Mouse (Mus musculus): Measurements from ENCODE around the gene Plekhh1. TPM values are rescaled to one million over a fixed set of nuclear protein-coding genes. Genes with fewer than 3 reads are reported as not detected.

The Plekhh1 gene
- polyA plus RNA-seq, 2 experiments: 0.05 to 0.15 TPM

GRCm38 (mm10) chr12:79130299-79131177 is 101.6 kb downstream of the Plekhh1 start, which contains the start of gene Arg2:
Gene Arg2 (plus strand): TSS chr12:79130777.
- H3K27me3 ChIP-seq (ENCODE audit: control insufficient read depth, insufficient read depth, low read length): peaks cover 36% of the 10 kb centered on the region
- DNase-seq (ENCODE audit: low read depth in 3 of 3, low spot score in 3 of 3): peak; percentile 22 to 27 (median 24)

More at GRCm38 (mm10) chr12:79130299-79131177, 101.6 kb downstream of the Plekhh1 start, which contains the start of gene Arg2:
- no peaks in the 10 kb centered on the region for H3K4me1 ChIP-seq (replicated peaks; ENCODE audit: control insufficient read depth in 2 of 2, insufficient read depth in 2 of 2, low read length in 1 of 2)
- ATAC-seq (ENCODE audit: insufficient read depth): peak; percentile 51; the same call in 1 of the 2 replicates
- no peaks in the 10 kb centered on the region for H3K36me3 ChIP-seq (replicated peaks; ENCODE audit: control insufficient read depth, insufficient read depth, low read depth)
- H3K9ac ChIP-seq (replicated peaks): no peak within 1 kb of the TSS
- H3K4me3 ChIP-seq (ENCODE audit: insufficient read depth in 1 of 2, low read depth in 2 of 2, low read length in 2 of 2): peak within 1 kb of the TSS in 1 of 2 experiments; percentile 21; a peak in 1 of 4 replicates
- H3K4me2 ChIP-seq (ENCODE audit: low read depth): peak within 1 kb of the TSS; percentile 56
- WGBS (ENCODE audit: insufficient replicate concordance): 1% methylated on average over 47 of the region's 47 CpGs
- no peak within 1 kb of the TSS for H3K27ac ChIP-seq
- no peaks in the 10 kb centered on the region for H3K9me3 ChIP-seq (ENCODE audit: control insufficient read depth, low read length)
- TF ChIP-seq EP300 (IDR thresholded peaks at IDR 0.05; ENCODE audit: low read depth) (no peak), CTCF (IDR thresholded peaks at IDR 0.05; ENCODE audit: low read depth) (no peak)

Other genes starting within 250 kb of the Plekhh1 start
- gene Atp6v1d, start 167.5 kb upstream of the Plekhh1 start, polyA plus RNA-seq (2012; rRNA removed): 9.7 and 15.2 TPM in 2 replicates
- 29.6 and 34.4 TPM in 2 replicates for gene Atp6v1d, start 167.5 kb upstream of the Plekhh1 start, polyA plus RNA-seq (2014; fragmentation: Nextera tagmentation; extraction: Ambion mirVana)
- 16.5 and 49.6 TPM in 2 replicates for gene Eif2s1, start 167.3 kb upstream of the Plekhh1 start, polyA plus RNA-seq (2012; rRNA removed)
- gene Eif2s1, start 167.3 kb upstream of the Plekhh1 start, polyA plus RNA-seq (2014; fragmentation: Nextera tagmentation; extraction: Ambion mirVana): 184 and 198 TPM in 2 replicates
- 18.7 and 21.5 TPM in 2 replicates for gene Plek2, start 122.2 kb upstream of the Plekhh1 start, polyA plus RNA-seq (2012; rRNA removed)
- 51.0 and 51.5 TPM in 2 replicates for gene Plek2, start 122.2 kb upstream of the Plekhh1 start, polyA plus RNA-seq (2014; fragmentation: Nextera tagmentation; extraction: Ambion mirVana)
- gene Tmem229b, start 21.5 kb upstream of the Plekhh1 start, polyA plus RNA-seq (2012; rRNA removed): 2.0 and 2.4 TPM in 2 replicates
- gene Tmem229b, start 21.5 kb upstream of the Plekhh1 start, polyA plus RNA-seq (2014; fragmentation: Nextera tagmentation; extraction: Ambion mirVana): 2.0 and 2.7 TPM in 2 replicates
- 3.1 and 5.8 TPM in 2 replicates for gene Pigh, start 60.5 kb downstream of the Plekhh1 start, polyA plus RNA-seq (2012; rRNA removed)
- gene Pigh, start 60.5 kb downstream of the Plekhh1 start, polyA plus RNA-seq (2014; fragmentation: Nextera tagmentation; extraction: Ambion mirVana): 5.2 and 5.5 TPM in 2 replicates
- 0.04 TPM in 1 of 2 replicates, not detected in the other for gene Arg2, start 101.6 kb downstream of the Plekhh1 start, polyA plus RNA-seq (2012; rRNA removed)
- 0.09 TPM in 1 of 2 replicates, not detected in the other for gene Arg2, start 101.6 kb downstream of the Plekhh1 start, polyA plus RNA-seq (2014; fragmentation: Nextera tagmentation; extraction: Ambion mirVana)
- gene Vti1b, start 143.5 kb downstream of the Plekhh1 start, polyA plus RNA-seq (2012; rRNA removed): 9.5 and 16.0 TPM in 2 replicates
- 34.9 and 35.2 TPM in 2 replicates for gene Vti1b, start 143.5 kb downstream of the Plekhh1 start, polyA plus RNA-seq (2014; fragmentation: Nextera tagmentation; extraction: Ambion mirVana)
- 13.3 and 16.0 TPM in 2 replicates for gene Rdh11, start 163.1 kb downstream of the Plekhh1 start, polyA plus RNA-seq (2012; rRNA removed)
- 18.5 and 21.9 TPM in 2 replicates for gene Rdh11, start 163.1 kb downstream of the Plekhh1 start, polyA plus RNA-seq (2014; fragmentation: Nextera tagmentation; extraction: Ambion mirVana)
- 0.25 and 0.31 TPM in 2 replicates for gene Rdh12, start 179.8 kb downstream of the Plekhh1 start, polyA plus RNA-seq (2012; rRNA removed)
- gene Rdh12, start 179.8 kb downstream of the Plekhh1 start, polyA plus RNA-seq (2014; fragmentation: Nextera tagmentation; extraction: Ambion mirVana): 0.37 and 0.40 TPM in 2 replicates

All from liver, embryonic 14.5 days (tissue).